Mouse (Mus musculus) left cerebral cortex, postnatal 25 days (tissue): ENCODE results near the gene Ddx4. TPM values are rescaled to one million over a fixed set of nuclear protein-coding genes. Genes with fewer than 3 reads are reported as not detected.
"Not testable (repeated sequence)": the region's sequence is repeated elsewhere in the genome, so short reads cannot be mapped to it uniquely, and the experiment has no call there.

ENCODE experiments used
- DNase-seq, 2 experiments: peaks; one replicate each; pipeline ENCODE4 v3.0.0; 2022; ENCODE audit warnings: low spot score in 2 of 2, mixed read lengths in 1 of 2
- intact Hi-C: fragments of 180-260 bp; cut with DNase I; formaldehyde crosslinking; loops from one replicate; pipeline ENCODE4 v1.15.1; 2025
- total RNA-seq, 2 experiments: library from RNA; stranded (reverse); gene quantifications; 2 replicates each; pipeline ENCODE4 v1.2.3; 2021

Ddx4 gene
- total RNA-seq, 2 experiments from 2014 or later: 1.1 to 1.3 TPM

DNA sequence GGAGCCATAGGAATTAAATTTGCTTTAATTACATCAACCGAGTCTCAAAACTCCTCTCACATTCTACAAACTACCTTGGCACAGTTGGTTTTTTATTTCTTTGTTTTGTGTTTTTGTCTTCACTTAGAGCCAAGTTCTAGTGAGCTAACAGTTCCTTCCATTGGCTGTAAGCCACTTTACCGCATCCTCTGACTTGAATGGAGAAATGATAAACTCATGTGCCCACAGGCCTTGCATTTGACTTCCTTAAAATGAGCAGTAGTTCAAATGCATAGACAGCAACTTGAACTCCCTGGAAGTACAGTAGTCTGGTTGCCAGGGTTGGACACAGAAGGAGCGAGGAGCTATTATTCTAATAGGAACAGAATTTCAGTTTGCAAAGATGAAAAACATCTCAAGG lies 9.4 kb downstream of the Ddx4 start:
- no peak for DNase-seq
- intact Hi-C loops: no loop called here

DNA sequence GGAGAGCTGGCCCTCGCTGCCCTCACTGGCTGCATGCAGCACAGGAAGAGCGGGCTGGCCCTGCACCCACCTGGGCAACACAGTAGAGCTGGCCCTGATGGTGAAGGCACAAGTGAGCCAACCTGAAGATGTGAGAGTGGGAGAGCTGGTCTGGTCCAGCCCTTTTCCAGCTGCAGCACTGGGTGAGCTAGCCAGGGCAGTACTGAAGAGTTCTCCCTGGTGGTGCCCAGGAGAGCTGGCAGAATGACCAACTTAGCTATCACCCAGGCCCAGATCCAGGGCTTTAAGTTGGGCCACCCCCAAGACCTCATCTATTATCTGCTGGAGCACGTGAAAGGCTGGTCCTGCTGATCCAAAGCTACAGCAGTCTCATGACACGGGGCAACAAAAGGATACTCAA lies 13.2 kb downstream of the Ddx4 start:
- DNase-seq: no peak
- intact Hi-C loops: no loop called here

DNA sequence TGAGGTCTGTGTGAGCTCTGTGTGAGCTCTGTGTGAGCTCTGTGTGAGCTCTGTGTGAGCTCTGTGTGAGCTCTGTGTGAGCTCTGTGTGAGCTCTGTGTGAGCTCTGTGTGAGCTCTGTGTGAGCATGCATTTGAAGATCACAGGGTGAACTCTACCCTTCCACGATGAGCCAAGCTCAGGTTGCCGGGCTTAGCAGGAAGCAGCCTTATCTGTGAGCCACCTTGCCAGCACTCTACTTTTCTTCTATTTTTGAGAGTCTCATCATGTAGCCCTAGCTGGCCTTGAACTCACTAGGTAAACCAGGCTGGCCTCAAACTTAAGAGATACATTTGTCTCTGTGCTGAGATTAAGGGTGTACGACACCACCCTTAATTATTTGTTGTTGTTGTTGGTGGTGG lies 15.8 kb downstream of the Ddx4 start:
- intact Hi-C loops: no loop called here
- DNase-seq: no peak

DNA sequence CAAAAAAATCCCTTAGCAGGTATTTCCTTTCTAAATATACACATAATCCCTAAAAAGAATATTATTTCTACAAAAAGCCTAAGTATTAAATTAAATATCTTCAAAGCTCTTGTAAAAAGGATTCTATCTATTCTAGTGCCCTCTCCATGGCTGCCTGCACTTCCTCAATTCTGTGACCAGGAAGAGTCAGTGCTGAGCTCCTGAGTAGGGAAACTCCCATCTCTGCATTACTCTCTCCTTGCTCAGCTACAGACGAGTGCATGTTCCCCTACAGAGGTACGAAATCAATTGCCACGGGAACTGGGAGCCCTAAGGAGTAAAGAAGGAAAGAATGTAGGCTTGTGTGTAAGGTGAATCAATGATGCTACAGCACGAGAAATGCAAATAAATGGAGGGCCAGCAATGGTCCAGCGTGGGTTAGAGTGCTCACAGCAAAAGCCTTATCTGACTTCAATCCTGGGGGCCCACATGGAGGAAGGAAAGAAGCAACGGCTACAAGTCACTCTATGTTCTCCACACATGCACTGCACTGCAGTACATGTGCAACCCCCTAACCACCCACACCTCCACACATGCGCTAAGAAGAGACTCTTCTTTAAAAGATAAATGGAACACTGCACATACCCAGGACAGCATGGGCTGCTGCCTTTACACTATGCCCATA lies 17.0 kb downstream of the Ddx4 start:
- no peak for DNase-seq

DNA sequence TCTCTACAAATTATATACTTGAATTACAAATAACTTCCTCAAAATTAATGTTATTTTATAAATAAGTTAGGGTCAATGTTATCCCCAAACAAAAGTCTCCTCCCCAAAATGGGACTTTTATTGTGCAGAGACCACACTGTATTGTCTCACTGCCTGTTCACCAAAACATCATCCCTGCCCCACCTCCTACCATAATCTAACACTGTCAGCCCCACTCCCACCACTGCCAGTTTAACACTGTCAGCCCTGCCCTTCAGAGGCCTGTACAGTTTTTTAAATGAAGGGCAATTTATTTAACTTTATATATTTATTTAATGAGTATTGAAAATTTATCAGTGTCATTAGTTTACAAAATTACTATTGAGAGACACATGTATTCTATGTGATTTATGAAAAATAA lies 26.7 kb downstream of the Ddx4 start:
- no peak for DNase-seq
- intact Hi-C loops: loop anchor here (10.0 kb wide), 1 partner anchor 321 kb away; no protein-coding TSS in a partner anchor

More for the DNA sequence above, 17.0 kb downstream of the Ddx4 start:
- intact Hi-C loops: no loop called here

DNA sequence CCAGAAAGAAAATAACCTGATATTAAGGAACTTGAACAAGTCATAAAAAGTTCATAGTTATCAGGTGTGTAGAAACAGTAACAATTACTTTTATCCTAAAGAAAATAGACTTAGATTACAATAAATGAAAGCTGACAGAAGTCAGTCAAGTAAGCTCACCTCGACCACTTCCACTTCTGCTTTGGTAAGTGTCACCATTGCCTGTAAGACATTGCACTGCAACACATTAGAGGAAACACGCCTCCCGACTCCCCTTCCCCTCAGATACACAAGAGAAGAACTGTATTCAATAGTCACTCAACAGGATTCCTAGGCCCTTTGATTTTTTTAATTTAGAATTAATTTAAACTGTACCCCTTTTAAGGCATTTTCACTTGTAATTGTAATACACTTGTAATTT lies 27.7 kb downstream of the Ddx4 start:
- intact Hi-C loops: loop anchor here (10.0 kb wide), 1 partner anchor 320 kb away; no protein-coding TSS in a partner anchor
- no peak for DNase-seq

DNA sequence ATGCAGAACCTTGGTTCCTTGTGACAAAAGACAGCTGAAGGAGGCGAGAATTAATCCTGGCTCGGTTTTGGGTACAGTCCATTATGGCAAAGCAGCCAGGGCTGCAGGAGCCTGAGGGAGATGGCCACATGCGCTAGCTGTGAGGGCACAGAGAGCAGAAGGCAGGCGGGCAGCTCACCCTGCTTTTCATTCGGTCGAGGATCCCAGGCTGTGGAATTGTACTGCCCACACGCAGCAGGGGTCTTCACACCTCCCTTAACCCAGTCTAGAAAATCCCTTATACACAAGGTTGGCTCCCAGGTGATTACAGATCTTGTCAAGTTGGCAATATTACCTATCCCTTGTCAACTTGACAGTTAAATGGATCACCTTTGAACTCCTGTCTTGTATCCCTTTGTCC lies 28.6 kb downstream of the Ddx4 start:
- intact Hi-C loops: loop anchor here (10.0 kb wide), 1 partner anchor 319 kb away; no protein-coding TSS in a partner anchor
- DNase-seq: no peak

DNA sequence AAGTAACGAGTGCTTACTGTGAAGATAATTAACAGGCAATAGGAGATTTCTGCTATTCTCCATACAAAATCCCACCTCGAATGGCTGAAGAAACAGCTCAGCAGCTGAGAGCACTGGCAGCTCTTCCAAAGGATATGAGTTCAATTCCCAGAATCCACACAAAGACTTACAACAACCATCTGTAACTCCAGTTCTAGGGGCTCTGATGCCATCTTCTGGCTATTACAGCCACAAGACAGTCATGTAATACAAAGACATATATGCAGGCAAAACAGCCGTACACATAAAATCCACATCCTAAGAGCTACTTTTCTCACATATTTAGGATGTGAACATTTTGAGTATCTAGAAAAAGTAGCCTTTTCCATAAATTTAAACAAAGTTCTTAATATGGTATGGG lies 30.7 kb downstream of the Ddx4 start:
- no peak for DNase-seq
- intact Hi-C loops: loop anchor here (10.0 kb wide), 1 partner anchor 317 kb away; no protein-coding TSS in a partner anchor

DNA sequence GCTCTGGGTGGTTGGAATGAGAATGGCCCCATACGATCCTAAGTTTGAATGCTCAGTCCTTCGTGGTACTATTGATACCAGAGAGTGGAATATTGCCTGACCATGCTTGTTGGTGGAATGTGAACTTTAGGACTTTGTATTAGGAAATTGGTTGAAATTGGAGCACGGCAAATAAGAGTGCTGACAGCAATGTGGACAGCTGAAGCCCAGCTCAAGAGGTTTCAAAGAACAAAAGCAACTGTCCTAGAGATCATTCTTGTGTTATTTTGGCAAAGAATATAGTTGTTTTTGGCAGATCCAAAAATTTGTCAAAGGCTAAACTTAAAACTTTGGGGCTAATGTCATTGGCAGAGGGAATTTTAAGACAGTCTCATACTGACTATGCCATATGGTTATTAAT lies 43.7 kb downstream of the Ddx4 start:
- intact Hi-C loops: no loop called here
- DNase-seq: no peak

DNA sequence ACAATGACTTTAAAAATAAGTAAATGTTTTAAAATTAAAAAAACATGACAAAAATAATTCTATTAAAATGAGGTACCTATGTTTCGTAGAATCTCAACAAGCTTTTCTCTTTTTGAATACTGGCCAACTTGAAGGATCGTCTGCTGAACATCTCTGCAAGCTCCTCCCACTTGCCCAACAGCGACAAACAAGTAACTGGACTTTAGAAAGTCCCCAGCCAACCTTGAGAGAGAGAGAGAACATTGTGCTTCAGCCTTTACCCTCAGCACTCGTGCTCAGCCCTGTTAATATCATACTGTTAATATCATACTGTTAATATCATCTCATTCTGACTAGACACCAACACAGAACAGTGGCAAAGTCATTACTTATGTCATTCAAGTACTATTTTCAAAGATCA lies 47.9 kb downstream of the Ddx4 start:
- intact Hi-C loops: no loop called here
- DNase-seq: no peak

DNA sequence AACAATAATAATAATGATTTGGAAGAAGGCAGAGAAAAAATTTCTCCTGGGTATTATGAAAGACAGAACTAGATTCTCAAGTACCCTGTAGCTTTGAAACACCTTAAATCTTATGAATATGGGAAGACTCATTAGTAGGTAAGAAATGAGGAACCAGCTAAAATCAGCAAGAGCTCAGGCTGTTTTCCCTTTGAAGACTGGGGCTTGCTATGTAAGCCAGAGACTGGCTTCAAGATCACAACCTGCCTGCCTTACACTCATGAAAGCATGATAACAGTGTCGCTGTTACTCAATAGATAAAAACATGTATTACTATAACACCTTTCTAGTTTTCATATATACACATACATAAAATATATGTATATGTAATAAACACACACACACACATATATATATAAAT lies 48.4 kb downstream of the Ddx4 start:
- intact Hi-C loops: no loop called here
- no peak for DNase-seq

DNA sequence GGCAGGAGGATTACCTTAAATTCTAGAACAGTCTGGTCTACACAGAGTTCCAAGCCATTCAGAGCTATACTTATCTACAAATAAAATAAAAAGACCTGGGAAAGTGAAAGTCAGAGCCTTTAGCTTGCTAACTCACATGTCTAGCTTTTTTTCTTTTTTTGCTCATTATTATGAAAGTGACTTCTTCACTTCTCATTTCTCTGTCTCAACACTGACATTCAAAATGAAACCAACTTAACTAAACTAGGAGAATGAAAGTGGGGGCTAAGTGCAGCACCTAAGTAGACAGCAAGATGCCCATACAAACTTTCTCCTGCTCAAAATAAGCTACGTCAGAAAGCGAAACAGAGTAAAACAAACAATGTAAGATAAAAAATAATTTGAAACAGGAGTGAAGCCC lies 49.7 kb downstream of the Ddx4 start:
- intact Hi-C loops: no loop called here
- DNase-seq: no peak

DNA sequence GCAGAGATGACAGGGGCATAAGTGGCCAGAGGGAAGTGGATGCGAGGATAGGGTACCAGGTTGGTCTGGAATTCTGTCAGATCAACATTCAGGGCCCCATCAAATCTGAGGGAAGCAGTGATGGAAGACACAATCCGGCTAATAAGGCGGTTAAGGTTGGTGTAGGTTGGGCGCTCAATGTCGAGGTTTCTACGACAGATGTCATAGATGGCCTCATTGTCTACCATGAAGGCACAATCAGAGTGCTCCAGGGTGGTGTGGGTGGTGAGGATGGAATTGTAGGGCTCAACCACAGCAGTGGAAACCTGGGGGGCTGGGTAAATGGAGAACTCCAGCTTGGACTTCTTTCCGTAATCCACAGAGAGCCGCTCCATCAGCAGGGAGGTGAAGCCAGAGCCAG lies 58.0 kb downstream of the Ddx4 start, which contains the start of gene Il31ra:
TSS of gene Il31ra (minus strand) at position 101 of the 400 bp plus-strand sequence.
- intact Hi-C loops, DNase-seq: not testable (repeated sequence)

DNA sequence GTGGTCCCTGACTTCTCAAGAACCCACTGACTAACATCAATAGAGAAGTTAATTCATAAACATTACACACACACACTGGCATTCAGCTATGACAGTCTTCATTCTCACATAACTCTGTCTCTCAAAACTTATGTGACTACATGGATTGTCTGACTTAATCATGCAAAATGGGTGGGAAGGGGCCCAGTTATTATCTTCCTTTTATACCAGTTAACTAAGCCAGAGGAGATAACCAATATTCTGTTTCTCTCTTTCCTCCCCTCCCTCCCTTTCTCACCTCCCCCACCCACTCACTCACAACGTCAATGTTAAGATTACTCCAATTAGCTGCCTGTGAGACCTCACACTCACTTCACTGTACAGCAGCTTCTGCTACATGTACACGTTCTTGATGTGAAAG lies 62.0 kb downstream of the Ddx4 start:
- no peak for DNase-seq
- intact Hi-C loops: no loop called here

DNA sequence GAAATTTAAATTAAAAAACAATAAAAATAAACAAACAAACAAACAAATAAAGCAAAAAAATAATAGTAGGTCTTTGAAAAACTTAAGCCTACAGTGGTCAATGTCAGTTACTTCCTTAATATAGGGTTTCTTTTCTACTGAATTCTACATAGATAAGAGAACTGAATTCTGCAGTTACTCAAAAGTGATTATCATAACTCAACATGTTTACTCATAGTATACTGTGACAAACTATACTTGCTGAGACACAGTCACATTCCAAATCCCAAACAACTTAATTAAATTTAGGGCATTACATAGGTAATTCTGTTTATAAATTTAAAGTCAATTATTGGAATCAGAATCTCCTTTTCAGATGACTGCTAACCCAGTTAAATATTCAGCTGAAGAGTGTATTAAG lies 62.6 kb downstream of the Ddx4 start:
- no peak for DNase-seq
- intact Hi-C loops: no loop called here

DNA sequence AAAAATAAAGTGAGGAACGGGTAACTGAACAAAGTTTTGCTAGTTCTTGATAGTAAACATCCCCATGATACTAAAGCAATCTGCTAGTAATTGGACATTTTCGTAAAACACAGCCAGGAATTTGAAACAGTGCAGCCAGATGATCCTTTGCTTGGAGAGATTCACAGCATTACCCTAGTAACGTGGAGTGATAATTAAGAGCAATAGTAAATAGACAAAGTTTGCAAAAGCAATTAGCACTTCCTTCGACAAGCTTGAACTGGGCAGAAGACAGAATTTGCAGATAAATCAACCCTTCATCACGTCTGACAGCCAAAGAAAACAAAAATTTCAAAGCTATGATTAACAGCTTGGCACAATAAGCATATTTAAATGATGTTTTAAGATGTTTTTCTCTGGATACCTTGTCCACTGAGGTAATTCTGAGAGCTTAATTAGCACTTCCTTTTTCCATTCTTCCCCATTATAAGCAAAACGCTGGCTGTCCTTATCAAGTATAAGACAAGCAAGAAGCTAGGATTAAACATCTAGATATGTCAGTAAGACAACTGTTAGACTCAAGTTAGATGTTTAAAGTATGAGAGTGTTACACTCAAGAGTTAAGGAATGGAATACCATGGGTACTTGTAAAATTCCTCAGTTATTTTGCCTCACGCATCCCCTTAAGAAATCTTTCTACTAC lies 67.6 kb downstream of the Ddx4 start:
- no peak for DNase-seq
- intact Hi-C loops: no loop called here

DNA sequence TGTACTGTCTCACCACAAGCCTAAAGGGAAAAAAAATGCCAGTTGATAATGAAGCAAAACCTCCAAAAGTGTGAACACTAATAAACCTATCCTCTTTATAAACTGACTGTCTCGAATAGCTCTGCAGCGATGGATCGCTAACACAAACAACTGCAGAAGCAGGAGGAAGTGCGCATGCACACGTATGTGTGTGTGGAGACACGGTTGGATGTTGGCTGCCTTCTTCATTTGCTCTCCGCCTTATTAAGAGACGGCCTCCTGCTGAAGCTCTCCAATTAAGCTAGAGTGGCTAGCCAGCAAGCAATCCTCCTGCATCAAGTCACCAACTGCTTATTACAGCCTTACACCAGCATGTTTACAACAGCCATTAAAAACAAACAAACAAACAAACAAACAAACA lies 70.0 kb downstream of the Ddx4 start:
- DNase-seq: no peak
- intact Hi-C loops: no loop called here

DNA sequence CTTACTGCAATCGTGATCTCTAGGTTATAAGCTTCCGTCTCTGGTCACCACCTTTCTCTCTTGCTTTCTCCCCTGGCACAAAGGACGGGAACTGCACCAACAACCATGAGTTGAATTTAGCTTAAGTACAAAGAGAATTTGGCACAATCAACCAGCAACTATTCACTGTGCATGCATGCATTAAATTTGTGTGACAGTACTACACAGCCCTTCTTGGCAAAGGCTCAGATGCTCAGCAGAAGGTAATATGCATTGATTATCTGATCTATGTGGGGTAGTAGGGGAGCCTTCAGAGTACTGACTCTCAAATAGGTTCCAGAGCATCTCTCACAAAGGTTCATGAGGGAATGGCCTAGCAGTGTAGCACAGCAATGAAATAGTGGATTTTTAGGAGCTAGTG lies 70.5 kb downstream of the Ddx4 start:
- DNase-seq: no peak
- intact Hi-C loops: no loop called here

DNA sequence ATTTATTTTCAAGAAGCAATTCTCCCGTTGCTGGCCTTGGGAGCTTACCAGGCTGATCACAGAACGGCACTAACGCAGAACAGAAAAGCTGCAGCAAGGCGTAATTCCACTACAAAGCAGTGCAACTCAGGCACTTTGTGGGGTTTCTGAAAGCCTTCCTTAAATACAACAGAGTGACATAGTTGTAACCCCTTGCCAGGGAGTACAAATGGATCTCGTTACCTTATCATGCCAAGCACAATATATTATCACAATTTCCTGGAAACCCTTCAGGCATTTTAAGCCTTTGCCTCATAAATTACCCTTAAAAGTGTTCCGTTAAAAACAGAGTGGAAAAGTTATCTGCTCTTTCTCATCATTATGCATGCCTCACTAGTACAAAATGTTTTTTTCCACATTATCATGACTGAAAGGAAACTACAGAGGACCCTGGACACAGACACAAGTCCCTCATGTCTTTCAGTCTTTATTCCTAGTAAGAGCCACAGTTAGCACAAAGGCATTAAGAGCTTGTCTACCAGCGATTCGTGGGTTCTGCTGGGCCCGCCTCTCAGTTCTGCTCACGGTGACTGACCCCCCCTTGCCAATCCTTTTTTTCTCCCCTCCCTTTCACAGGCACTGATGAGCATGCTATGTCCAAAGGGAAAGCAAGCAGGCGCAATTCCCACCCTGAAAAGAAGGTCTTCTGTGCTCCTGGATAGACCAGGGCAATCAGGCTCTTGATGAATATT lies 71.5 kb downstream of the Ddx4 start:
- intact Hi-C loops: no loop called here
- DNase-seq: no peak

DNA sequence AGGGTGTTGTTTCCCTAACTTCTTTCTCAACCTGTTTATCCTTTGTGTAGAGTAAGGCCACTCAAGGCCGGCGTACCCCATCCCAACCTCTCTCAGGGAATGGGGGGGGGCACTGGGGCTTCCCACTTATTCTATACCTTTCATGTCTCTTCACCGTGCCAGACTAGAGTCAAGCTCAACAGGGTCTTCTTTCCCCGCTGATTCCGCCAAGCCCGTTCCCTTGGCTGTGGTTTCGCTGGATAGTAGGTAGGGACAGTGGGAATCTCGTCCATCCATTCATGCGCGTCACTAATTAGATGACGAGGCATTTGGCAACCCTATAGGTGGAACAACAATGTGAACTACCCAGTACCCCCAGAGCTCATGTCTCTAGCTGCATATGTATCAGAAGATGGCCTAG lies 74.2 kb downstream of the Ddx4 start:
- intact Hi-C loops: not testable (repeated sequence)
- DNase-seq: peak; percentile 100

DNA sequence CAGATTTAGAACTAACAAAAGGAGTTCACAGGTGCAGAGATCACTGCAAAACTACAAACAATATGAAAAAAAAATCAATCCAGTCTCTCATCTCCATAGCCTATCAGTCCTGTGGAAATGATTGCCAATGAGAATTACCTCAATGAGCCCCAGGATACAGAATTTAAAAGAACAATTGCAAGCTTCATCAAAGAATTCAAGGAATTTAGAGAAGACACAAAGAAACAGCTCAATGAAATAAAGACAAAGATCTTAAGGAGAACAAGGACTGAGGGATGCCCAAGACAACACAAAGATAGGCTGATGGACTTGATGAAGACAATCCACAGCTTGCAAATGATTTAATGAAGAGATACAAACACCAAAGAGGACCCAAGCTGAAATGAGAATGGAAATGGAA lies 78.5 kb downstream of the Ddx4 start:
- no peak for DNase-seq
- intact Hi-C loops: no loop called here
